Mouse (Mus musculus) central nervous system, embryonic 18 days (tissue): ENCODE data around the gene H2-Q6. TPM values are rescaled to one million over a fixed set of nuclear protein-coding genes. Genes with fewer than 3 reads are reported as not detected.

Experiments used
- polyA plus RNA-seq: library from polyadenylated mRNA; depleted of rRNA; stranded (reverse); fragments of >200 nt; gene quantifications from 2 replicates; pipeline ENCODE4 v1.2.3, GENCODE M21; 2012; rRNA removed

H2-Q6 gene
- 1.0 and 1.2 TPM in 2 replicates for polyA plus RNA-seq

DNA sequence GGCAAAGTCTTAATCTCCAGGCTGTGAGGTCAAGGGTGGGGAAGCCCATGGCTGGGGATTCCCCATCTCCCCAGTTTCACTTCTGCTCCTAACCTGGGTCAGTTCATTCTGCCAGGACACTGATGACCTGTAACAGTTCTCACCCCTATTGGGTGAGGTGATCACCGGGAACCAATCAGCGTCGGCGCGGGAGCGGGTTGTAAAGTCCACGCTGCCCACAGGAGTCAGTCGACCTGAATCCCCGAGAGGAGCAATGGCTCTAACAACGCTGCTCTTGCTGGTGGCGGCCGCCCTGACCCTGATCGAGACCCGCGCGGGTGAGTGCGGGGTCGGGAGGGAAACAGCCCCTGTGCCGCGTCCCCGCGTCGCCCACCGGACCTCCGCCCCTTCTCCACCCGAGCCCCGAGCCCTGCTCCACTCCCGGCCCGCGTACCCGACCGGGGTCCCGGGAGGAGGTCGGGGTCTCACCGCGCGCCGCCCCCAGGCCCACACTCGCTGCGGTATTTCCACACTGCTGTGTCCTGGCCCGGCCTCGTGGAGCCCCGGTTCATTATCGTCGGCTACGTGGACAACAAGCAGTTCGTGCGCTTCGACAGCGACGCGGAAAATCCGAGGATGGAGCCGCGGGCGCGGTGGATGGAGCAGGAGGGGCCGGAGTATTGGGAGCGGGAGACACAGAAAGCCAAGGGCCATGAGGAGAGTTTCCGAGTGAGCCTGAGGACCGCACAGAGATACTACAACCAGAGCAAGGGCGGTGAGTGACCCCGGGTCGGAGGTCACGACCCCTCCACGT, at the start of gene H2-Q6:
H2-Q6 (plus strand) TSS at position 227 of the 793 bp plus-strand sequence.

GRCm38 (mm10) chr17:35379369-35379728, 45.3 kb upstream of the H2-Q6 start, which contains the start of gene H2-Q4:
Gene H2-Q4, plus strand, starts transcription at chr17:35379617.

DNA sequence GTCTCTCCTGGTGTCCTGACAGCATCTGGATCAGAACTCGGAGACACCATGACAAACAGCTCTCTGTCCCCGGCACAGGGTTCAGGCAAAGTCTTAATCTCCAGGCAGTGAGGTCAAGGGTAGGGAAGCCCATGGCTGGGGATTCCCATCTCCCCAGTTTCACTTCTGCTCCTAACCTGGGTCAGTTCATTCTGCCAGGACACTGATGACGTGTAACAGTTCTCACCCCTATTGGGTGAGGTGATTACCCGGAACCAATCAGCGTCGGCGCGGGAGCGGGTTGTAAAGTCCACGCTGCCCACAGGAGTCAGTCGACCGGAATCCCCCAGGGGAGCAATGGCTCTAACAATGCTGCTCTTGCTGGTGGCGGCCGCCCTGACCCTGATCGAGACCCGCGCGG, 14.2 kb downstream of the H2-Q6 start, which contains the start of gene H2-Q7:
H2-Q7 (plus strand) TSS at position 271 of the 400 bp plus-strand sequence.

GRCm38 (mm10) chr17:35469842-35470751, 45.4 kb downstream of the H2-Q6 start, which contains the start of gene H2-Q10:
Gene H2-Q10, plus strand, starts transcription at chr17:35470089.

Other genes starting within 250 kb of the H2-Q6 start
- gene Aif1, start 248.8 kb upstream of the H2-Q6 start, polyA plus RNA-seq, result 3.7 and 3.9 TPM in 2 replicates
- gene Lst1, start 236.4 kb upstream of the H2-Q6 start, polyA plus RNA-seq, result 15.7 and 18.5 TPM in 2 replicates
- gene Ltb, start 230.4 kb upstream of the H2-Q6 start, polyA plus RNA-seq, result 0.76 and 0.84 TPM in 2 replicates
- gene Tnf, start 222.8 kb upstream of the H2-Q6 start, polyA plus RNA-seq, result 0.05 TPM in 2 replicates
- gene Lta, start 219.5 kb upstream of the H2-Q6 start, polyA plus RNA-seq, result 0.57 and 0.62 TPM in 2 replicates
- not detected in 2 replicates for gene Gm16181, start 204.0 kb upstream of the H2-Q6 start, polyA plus RNA-seq
- 147 and 148 TPM in 2 replicates for gene Atp6v1g2, start 191.2 kb upstream of the H2-Q6 start, polyA plus RNA-seq
- gene Nfkbil1, start 189.1 kb upstream of the H2-Q6 start, polyA plus RNA-seq, result 14.3 and 14.8 TPM in 2 replicates
- 727 and 778 TPM in 2 replicates for gene Ddx39b, start 183.1 kb upstream of the H2-Q6 start, polyA plus RNA-seq
- gene H2-D1, start 162.1 kb upstream of the H2-Q6 start, polyA plus RNA-seq, result 60.4 and 60.8 TPM in 2 replicates
- gene H2-Q1, start 104.4 kb upstream of the H2-Q6 start, polyA plus RNA-seq, result 0.27 and 0.48 TPM in 2 replicates
- gene H2-Q2, start 82.6 kb upstream of the H2-Q6 start, polyA plus RNA-seq, result 7.8 and 8.7 TPM in 2 replicates
- gene H2-Q4, start 45.2 kb upstream of the H2-Q6 start, polyA plus RNA-seq, result 3.3 and 3.5 TPM in 2 replicates
- gene H2-Q7, start 14.3 kb downstream of the H2-Q6 start, polyA plus RNA-seq, result 3.6 and 4.1 TPM in 2 replicates
- gene H2-Q10, start 45.2 kb downstream of the H2-Q6 start, polyA plus RNA-seq, result 0.47 and 0.52 TPM in 2 replicates
- 0.12 TPM in 1 of 2 replicates, not detected in the other for gene Pou5f1, start 81.2 kb downstream of the H2-Q6 start, polyA plus RNA-seq
- 11.8 and 14.8 TPM in 2 replicates for gene Tcf19, start 92.0 kb downstream of the H2-Q6 start, polyA plus RNA-seq
- gene Cchcr1, start 92.2 kb downstream of the H2-Q6 start, polyA plus RNA-seq, result 9.8 and 10.1 TPM in 2 replicates
- 0.32 and 0.75 TPM in 2 replicates for gene Psors1c2, start 108.4 kb downstream of the H2-Q6 start, polyA plus RNA-seq
- 0.07 and 1.2 TPM in 2 replicates for gene Cdsn, start 127.3 kb downstream of the H2-Q6 start, polyA plus RNA-seq
- gene 2300002M23Rik, start 142.6 kb downstream of the H2-Q6 start, polyA plus RNA-seq, result 0.05 and 0.09 TPM in 2 replicates
- gene Sfta2, start 176.7 kb downstream of the H2-Q6 start, polyA plus RNA-seq, result not detected in 2 replicates
- 0.10 TPM in 1 of 2 replicates, not detected in the other for gene Gm9573, start 201.8 kb downstream of the H2-Q6 start, polyA plus RNA-seq
- 0.04 TPM in 1 of 2 replicates, not detected in the other for gene Mucl3, start 218.8 kb downstream of the H2-Q6 start, polyA plus RNA-seq
- gene Vars2, start 242.7 kb downstream of the H2-Q6 start, polyA plus RNA-seq, result 37.5 and 41.5 TPM in 2 replicates
- gene Gtf2h4, start 248.9 kb downstream of the H2-Q6 start, polyA plus RNA-seq, result 28.6 and 29.1 TPM in 2 replicates